Mouse (Mus musculus) ES-Bruce4 (cell line): ENCODE data around the gene Fbxl12. TPM values are rescaled to one million over a fixed set of nuclear protein-coding genes. Genes with fewer than 3 reads are reported as not detected.
"Not testable (repeated sequence)": the region's sequence is repeated elsewhere in the genome, so short reads cannot be mapped to it uniquely, and the experiment has no call there.

ENCODE experiments used
- H3K27ac ChIP-seq: 2 replicates; pipeline ENCODE4 v1.5.1; 2012; ENCODE audit warnings: low read length, inconsistent platforms; ENCODE audit not compliant: insufficient read depth
- H3K27me3 ChIP-seq: 2 replicates; pipeline ENCODE4 v1.6.1; 2012; ENCODE audit warnings: mild to moderate bottlenecking, low read length, inconsistent platforms; ENCODE audit not compliant: control insufficient read depth, poor library complexity, insufficient read depth, severe bottlenecking
- H3K36me3 ChIP-seq: 2 replicates; pipeline ENCODE4 v1.6.1; 2012; ENCODE audit warnings: inconsistent platforms, mild to moderate bottlenecking, low read length, moderate library complexity; ENCODE audit not compliant: control insufficient read depth, poor library complexity, insufficient read depth, severe bottlenecking
- H3K4me1 ChIP-seq: one replicate; pipeline ENCODE4 v1.8.1; 2011; ENCODE audit warnings: low read length; ENCODE audit not compliant: control insufficient read depth, insufficient read depth
- H3K4me3 ChIP-seq: 2 replicates; pipeline ENCODE4 v1.5.1; 2011; ENCODE audit warnings: low read depth, mild to moderate bottlenecking, low read length
- H3K9ac ChIP-seq: 2 replicates; pipeline ENCODE4 v1.6.1; 2012; ENCODE audit warnings: low read depth, mild to moderate bottlenecking, inconsistent platforms; ENCODE audit not compliant: poor library complexity, severe bottlenecking
- H3K9me3 ChIP-seq: replicated peaks from 2 replicates; pipeline ENCODE4 v1.6.1; 2012; ENCODE audit warnings: mild to moderate bottlenecking, low read length, inconsistent platforms; ENCODE audit not compliant: control insufficient read depth, poor library complexity, insufficient read depth, severe bottlenecking
- CTCF ChIP-seq: IDR thresholded peaks from one replicate; pipeline ENCODE4 v1.8.1; 2011; ENCODE audit warnings: low read depth, low read length
- EP300 ChIP-seq: IDR thresholded peaks from 2 replicates; pipeline ENCODE4 v1.6.1; 2011; ENCODE audit warnings: low read depth, low read length; ENCODE audit not compliant: insufficient read depth
- POLR2A ChIP-seq: IDR thresholded peaks from one replicate; pipeline ENCODE4 v1.8.1; 2011; ENCODE audit warnings: low read length; ENCODE audit not compliant: insufficient read depth
- polyA plus RNA-seq: library from polyadenylated mRNA; stranded (reverse); fragments of >200 nt; gene quantifications from 2 replicates; pipeline ENCODE4 v1.2.4, GENCODE M21; 2011; ENCODE audit warnings: low read depth; ENCODE audit not compliant: missing spikeins, insufficient read depth, insufficient read length

Gene Fbxl12
- polyA plus RNA-seq, 1 experiment = 19.6 TPM

DNA sequence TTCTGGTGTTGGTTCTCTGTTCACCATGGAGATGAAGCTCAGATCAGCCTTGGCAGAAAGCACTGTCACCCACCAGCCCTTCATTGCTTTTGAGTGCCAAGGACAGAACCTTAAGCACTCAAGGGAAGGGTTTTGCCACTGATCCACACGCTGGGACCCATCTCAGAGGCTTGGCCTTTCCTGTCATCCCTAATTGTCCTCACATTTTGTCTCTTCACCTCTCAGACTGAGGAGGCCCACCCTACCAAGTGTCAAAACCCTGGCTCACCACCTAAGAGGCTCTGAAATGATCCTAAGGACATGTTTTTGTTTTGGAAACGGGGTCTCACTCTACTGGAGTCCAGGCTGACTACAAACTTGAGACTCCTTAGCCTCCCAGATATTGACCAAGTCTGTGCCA, 7.8 kb downstream of the Fbxl12 start:
- no peak overlapping the region for H3K9ac ChIP-seq
- no peak overlapping the region for H3K4me3 ChIP-seq
- no peaks in the 10 kb centered on the region for H3K27me3 ChIP-seq
- H3K4me1 ChIP-seq = peaks cover 5% of the 10 kb centered on the region
- TF ChIP-seq POLR2A (no peak), EP300 (no peak), CTCF (no peak)
- H3K27ac ChIP-seq = no peak overlapping the region; the same call in 1 of the 2 replicates
- H3K36me3 ChIP-seq = no peaks in the 10 kb centered on the region
- H3K9me3 ChIP-seq = no peaks in the 10 kb centered on the region

GRCm38 (mm10) chr9:20636256-20636655, 8.3 kb downstream of the Fbxl12 start:
- H3K36me3 ChIP-seq = no peaks in the 10 kb centered on the region
- no peaks in the 10 kb centered on the region for H3K27me3 ChIP-seq
- H3K27ac ChIP-seq = peak overlapping the region; percentile 12; the same call in 1 of the 2 replicates
- no peak overlapping the region for H3K4me3 ChIP-seq
- H3K4me1 ChIP-seq = peaks cover 5% of the 10 kb centered on the region
- TF ChIP-seq CTCF (no peak), EP300 (peak; percentile 72; the same call in 1 of the 2 replicates)
- no peaks in the 10 kb centered on the region for H3K9me3 ChIP-seq
- no peak overlapping the region for H3K9ac ChIP-seq

DNA sequence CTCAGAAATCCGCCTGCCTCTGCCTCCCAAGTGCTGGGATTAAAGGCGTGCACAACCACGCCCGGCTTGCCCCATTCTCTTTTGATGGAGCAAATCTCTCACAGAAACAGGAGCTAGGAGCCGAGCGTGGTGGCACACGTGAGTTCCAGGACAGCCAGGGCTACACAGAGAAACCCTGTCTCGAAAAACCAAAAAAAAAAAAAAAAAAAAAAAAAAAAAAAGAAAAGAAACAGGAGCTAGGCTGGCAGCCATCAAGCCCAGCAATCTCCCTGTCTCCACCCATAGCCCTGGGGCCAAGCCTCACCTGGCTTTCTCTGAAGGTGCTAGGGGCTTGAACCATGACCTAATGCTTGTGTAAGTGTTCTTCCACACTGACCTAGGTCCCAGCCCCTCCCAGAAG, 8.9 kb downstream of the Fbxl12 start:
- H3K27me3 ChIP-seq, H3K9me3 ChIP-seq, H3K27ac ChIP-seq, H3K9ac ChIP-seq, H3K4me3 ChIP-seq, H3K4me1 ChIP-seq, H3K36me3 ChIP-seq: not testable (repeated sequence)

DNA sequence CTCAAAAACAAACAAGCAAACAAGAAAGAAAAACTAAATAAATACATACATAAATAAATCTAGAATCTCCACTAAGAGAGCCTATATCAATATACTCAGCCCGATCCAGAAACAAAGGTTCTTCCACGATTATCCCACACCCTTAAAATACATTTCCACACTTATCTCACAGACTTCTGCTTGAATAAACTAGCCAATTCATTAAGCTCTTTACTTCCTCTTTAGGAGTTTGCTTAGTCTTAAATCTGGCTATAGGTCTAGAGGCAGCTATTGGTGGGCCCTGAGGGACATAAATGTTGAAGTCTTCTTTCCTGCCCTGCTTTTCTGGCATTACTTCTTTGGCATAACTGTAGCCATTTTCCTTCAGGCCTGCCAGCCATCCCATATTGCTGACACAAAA, 13.2 kb downstream of the Fbxl12 start:
- peaks cover 2% of the 10 kb centered on the region for H3K4me1 ChIP-seq
- no peaks in the 10 kb centered on the region for H3K9me3 ChIP-seq
- H3K27ac ChIP-seq = no peak overlapping the region
- H3K36me3 ChIP-seq = no peaks in the 10 kb centered on the region
- H3K27me3 ChIP-seq = no peaks in the 10 kb centered on the region
- no peak overlapping the region for H3K9ac ChIP-seq
- TF ChIP-seq CTCF (no peak), EP300 (no peak), POLR2A (no peak)
- H3K4me3 ChIP-seq = no peak overlapping the region

GRCm38 (mm10) chr9:20616685-20617084, 27.9 kb downstream of the Fbxl12 start:
- TF ChIP-seq POLR2A (no peak), CTCF (no peak), EP300 (no peak)
- H3K4me1 ChIP-seq = no peaks in the 10 kb centered on the region
- H3K4me3 ChIP-seq = no peak overlapping the region
- H3K36me3 ChIP-seq = no peaks in the 10 kb centered on the region
- H3K27ac ChIP-seq = no peak overlapping the region
- H3K27me3 ChIP-seq = no peaks in the 10 kb centered on the region
- H3K9me3 ChIP-seq = no peaks in the 10 kb centered on the region
- H3K9ac ChIP-seq = no peak overlapping the region

GRCm38 (mm10) chr9:20611976-20612375, 32.6 kb downstream of the Fbxl12 start:
- Histone ChIP-seq H3K27me3 (no peaks in the 10 kb centered on the region), H3K4me1 (no peaks in the 10 kb centered on the region), H3K9me3 (no peaks in the 10 kb centered on the region), H3K9ac (no peak overlapping the region), H3K4me3 (no peak overlapping the region), H3K27ac (no peak overlapping the region), H3K36me3 (no peaks in the 10 kb centered on the region)
- no peak for TF ChIP-seq EP300
- TF ChIP-seq CTCF = no peak
- TF ChIP-seq POLR2A = no peak
